Mouse (Mus musculus): ENCODE data around the gene Mob1b. TPM values are rescaled to one million over a fixed set of nuclear protein-coding genes. Genes with fewer than 3 reads are reported as not detected.
A peak's percentile ranks its signal among the peaks of the same experiment; 100 is the strongest.

Gene Mob1b
- total and polyA plus RNA-seq, 3 experiments: 12.2 to 14.0 TPM; not detected in 1

DNA sequence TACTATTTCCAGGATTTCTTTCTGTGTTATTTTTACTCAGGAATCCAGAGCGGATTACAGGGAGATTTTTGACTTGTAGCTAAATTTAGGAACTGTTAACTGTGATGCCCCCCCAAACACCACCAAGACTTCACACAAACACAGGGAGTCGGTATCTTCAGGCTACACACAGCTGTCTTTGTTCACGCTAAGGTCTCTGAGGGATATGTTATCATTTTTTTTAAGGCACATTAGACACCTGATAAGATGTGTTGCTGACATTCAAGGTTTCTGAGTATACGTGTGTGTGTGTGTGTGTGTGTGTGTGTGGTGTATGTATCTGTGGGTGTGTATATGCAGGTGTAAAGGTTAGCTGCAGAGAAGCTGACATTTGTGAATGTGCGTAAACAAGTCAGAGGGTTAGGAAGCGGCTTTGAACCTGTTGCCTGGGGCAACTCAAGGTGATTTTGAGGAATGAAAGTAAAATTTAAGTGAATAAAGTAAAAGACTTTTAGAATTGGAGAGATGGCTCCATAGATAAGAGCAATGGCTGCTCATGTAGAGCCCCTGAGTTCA is 34.8 kb upstream of the Mob1b start (continued):
- TF ChIP-seq USF1 (IDR thresholded peaks at IDR 0.05; ENCODE audit: low read depth, low read length): no peak
- TF ChIP-seq MXI1 (IDR thresholded peaks at IDR 0.05; ENCODE audit: low read depth, low read length): no peak

- Histone ChIP-seq H3K27me3 (ENCODE audit: control insufficient read depth in 1 of 2, insufficient read depth in 2 of 2, low read length in 2 of 2) (no peaks in the 10 kb centered on the region), H3K36me3 (ENCODE audit: control insufficient read depth in 1 of 2, insufficient read depth in 2 of 2, low read length in 2 of 2) (peaks cover 0 to 11% of the 10 kb centered on the region in 2 experiments; a peak in 2 of 4 replicates), H3K9ac (ENCODE audit: control insufficient read depth, low read depth, low read length, poor library complexity, severe bottlenecking) (peak overlapping the region; percentile 52), H3K27ac (ENCODE audit: control insufficient read depth, low read depth, low read length) (peak overlapping the region; percentile 63), H3K4me1 (ENCODE audit: control insufficient read depth in 1 of 2, insufficient read depth in 2 of 2, low read length in 2 of 2) (peaks cover 0 to 16% of the 10 kb centered on the region in 2 experiments; a peak in 2 of 4 replicates), H3K9me3 (replicated peaks; ENCODE audit: insufficient read depth, low read length) (no peaks in the 10 kb centered on the region), H3K4me3 (ENCODE audit: control insufficient read depth in 1 of 2, insufficient read depth in 1 of 2, low read depth in 2 of 2, low read length in 2 of 2) (peak overlapping the region; percentile 48 to 62), H3K79me2 (ENCODE audit: control insufficient read depth, insufficient read depth, low read length, poor library complexity) (no peaks in the 10 kb centered on the region)
- peak; percentile 77 for DNase-seq (ENCODE audit: low read depth, low spot score)
- TF ChIP-seq POLR2AphosphoS5 (IDR thresholded peaks at IDR 0.05; ENCODE audit: borderline replicate concordance, low read depth, low read length) (no peak), MAZ (IDR thresholded peaks at IDR 0.05; ENCODE audit: low read depth, low read length) (no peak), SMC3 (IDR thresholded peaks at IDR 0.05; ENCODE audit: low read depth, low read length) (0 out of 2 replicates have a peak, but pooled peaks have one; percentile 15), JUND (IDR thresholded peaks at IDR 0.05; ENCODE audit: low read depth, low read length) (no peak), GATA1 (IDR thresholded peaks at IDR 0.05; ENCODE audit: low read depth, low read length) (peak; percentile 39; the same call in 1 of the 2 replicates), ZNF384 (IDR thresholded peaks at IDR 0.05; ENCODE audit: low read depth, low read length) (no peak), MYB (IDR thresholded peaks at IDR 0.05; ENCODE audit: low read depth, low read length) (no peak), TBP (IDR thresholded peaks at IDR 0.05; ENCODE audit: low read depth, low read length) (peak; percentile 53; the same call in 1 of the 2 replicates), MXI1 (IDR thresholded peaks at IDR 0.05; ENCODE audit: low read depth, low read length) (peak; percentile 53; the same call in 1 of the 2 replicates), ETS1 (IDR thresholded peaks at IDR 0.05; ENCODE audit: low read depth, low read length) (no peak), ZKSCAN1 (IDR thresholded peaks at IDR 0.05; ENCODE audit: low read depth, low read length) (no peak), MEF2A (IDR thresholded peaks at IDR 0.05; ENCODE audit: extremely low read depth, insufficient replicate concordance, low read depth, low read length, poor library complexity, severe bottlenecking) (no peak), CHD1 (IDR thresholded peaks at IDR 0.05; ENCODE audit: low read depth, low read length) (no peak), HCFC1 (IDR thresholded peaks at IDR 0.05; ENCODE audit: low read depth, low read length) (no peak), ZC3H11A (IDR thresholded peaks at IDR 0.05; ENCODE audit: low read depth, low read length) (no peak), CTCF (IDR thresholded peaks at IDR 0.05 in 2 of 3, conservative IDR thresholded peaks at IDR 0.05 in 1 of 3; ENCODE audit: control insufficient read depth in 1 of 3, insufficient read depth in 1 of 3, low read depth in 2 of 3, low read length in 3 of 3, poor library complexity in 1 of 3, severe bottlenecking in 1 of 3) (peak in 2 of 3 experiments; percentile 10 to 22; a peak in 2 of 6 replicates), POLR2AphosphoS2 (IDR thresholded peaks at IDR 0.05; ENCODE audit: low read length) (no peak), POLR2A (IDR thresholded peaks at IDR 0.05; ENCODE audit: control insufficient read depth in 1 of 2, insufficient read depth in 1 of 2, low read depth in 1 of 2, low read length in 2 of 2, poor library complexity in 1 of 2) (no peak), USF1 (IDR thresholded peaks at IDR 0.05; ENCODE audit: low read depth, low read length) (no peak), GABPA (IDR thresholded peaks at IDR 0.05; ENCODE audit: low read depth, low read length) (no peak), ELF1 (IDR thresholded peaks at IDR 0.05; ENCODE audit: low read depth, low read length) (no peak), NRF1 (IDR thresholded peaks at IDR 0.05; ENCODE audit: insufficient read depth, low read depth, low read length, poor library complexity, severe bottlenecking) (peak; percentile 53; the same call in 1 of the 2 replicates), RAD21 (IDR thresholded peaks at IDR 0.05; ENCODE audit: low read depth, low read length) (no peak), NELFE (IDR thresholded peaks at IDR 0.05; ENCODE audit: low read depth, low read length) (no peak)
These were observed 32.7 kb upstream of the Mob1b start for GRCm38 (mm10) chr5:88687996-88688406.

All from MEL (cell line).